Mouse (Mus musculus) heart, adult 2 months (tissue): ENCODE measurements around the gene Nrsn2.

Experiments
- CTCF ChIP-seq: fragments of 200-600 bp; IDR thresholded peaks from 2 replicates; pipeline ENCODE4 v1.8.1; 2022; ENCODE audit warnings: antibody characterized with exemption, mild to moderate bottlenecking, moderate library complexity
- POLR2A ChIP-seq: fragments of 200-500 bp; IDR thresholded peaks from 2 replicates; pipeline ENCODE4 v1.6.1; 2011; ENCODE audit warnings: mild to moderate bottlenecking, low read depth, low read length, control low read depth; ENCODE audit not compliant: insufficient read depth

DNA sequence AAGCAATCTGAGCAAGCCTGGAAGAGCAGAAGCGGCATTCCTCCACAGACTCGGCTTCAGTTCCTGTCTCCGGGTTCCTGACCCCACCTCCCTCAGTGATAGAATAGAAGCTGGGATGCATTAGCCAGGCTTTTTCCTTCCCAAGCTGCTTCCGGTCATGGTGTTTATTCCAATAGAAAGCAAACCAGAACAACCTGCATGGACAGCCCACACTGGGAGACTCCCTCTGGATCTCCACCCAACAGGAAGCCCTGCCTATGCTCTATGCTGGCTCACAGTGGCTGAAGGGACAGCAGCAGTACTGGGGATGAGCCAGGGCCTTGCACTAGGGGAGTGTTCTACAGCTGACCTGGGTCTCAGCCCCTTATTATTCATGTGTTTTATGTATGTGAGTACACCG lies 48.5 kb downstream of the Nrsn2 start:
- TF ChIP-seq CTCF (no peak), POLR2A (peak; percentile 60; the same call in 1 of the 2 replicates)
